Mouse (Mus musculus): ENCODE data around the gene Abcc1. TPM values are rescaled to one million over a fixed set of nuclear protein-coding genes. Genes with fewer than 3 reads are reported as not detected.

The Abcc1 gene
- polyA plus RNA-seq, 1 experiment from 2014 or later = 11.9 TPM

- H3K4me3 ChIP-seq (ENCODE audit: low read length) = no peak overlapping the region
- no peak overlapping the region for H3K27ac ChIP-seq (ENCODE audit: low read length)
- no peaks in the 10 kb centered on the region for H3K4me1 ChIP-seq (ENCODE audit: insufficient read depth, low read length)
- ATAC-seq (ENCODE audit: low FRiP score, low TSS enrichment) = no peak
- no peak overlapping the region for H3K4me2 ChIP-seq (replicated peaks; ENCODE audit: low read depth, low read length)
- H3K9me3 ChIP-seq (ENCODE audit: low read length) = no peaks in the 10 kb centered on the region
- H3K27me3 ChIP-seq (ENCODE audit: insufficient read depth, low read length) = no peaks in the 10 kb centered on the region
- WGBS = 65% methylated on average over 5 of the region's 5 CpGs
- H3K9ac ChIP-seq (replicated peaks; ENCODE audit: low read length) = no peak overlapping the region
- no peaks in the 10 kb centered on the region for H3K36me3 ChIP-seq (ENCODE audit: insufficient read depth, low read length)
Observed at GRCm38 (mm10) chr16:14352663-14353062, 8.7 kb upstream of the Abcc1 start.

GRCm38 (mm10) chr16:14357859-14358258, 3.5 kb upstream of the Abcc1 start:
- Histone ChIP-seq H3K4me3 (ENCODE audit: low read length) (no peak overlapping the region), H3K4me1 (ENCODE audit: insufficient read depth, low read length) (peaks cover 16% of the 10 kb centered on the region), H3K27ac (ENCODE audit: low read length) (0 out of 2 replicates have a peak overlapping the region, but pooled peaks have one; percentile 15), H3K9me3 (ENCODE audit: low read length) (no peaks in the 10 kb centered on the region), H3K27me3 (ENCODE audit: insufficient read depth, low read length) (no peaks in the 10 kb centered on the region), H3K4me2 (replicated peaks; ENCODE audit: low read depth, low read length) (no peak overlapping the region), H3K36me3 (ENCODE audit: insufficient read depth, low read length) (no peaks in the 10 kb centered on the region), H3K9ac (replicated peaks; ENCODE audit: low read length) (no peak overlapping the region)
- no peak for ATAC-seq (ENCODE audit: low FRiP score, low TSS enrichment)
- 70% methylated on average over 2 of the region's 2 CpGs for WGBS

GRCm38 (mm10) chr16:14358531-14358930, 2.8 kb upstream of the Abcc1 start:
- no peak overlapping the region for H3K4me3 ChIP-seq (ENCODE audit: low read length)
- no peak for ATAC-seq (ENCODE audit: low FRiP score, low TSS enrichment)
- H3K27me3 ChIP-seq (ENCODE audit: insufficient read depth, low read length) = no peaks in the 10 kb centered on the region
- H3K36me3 ChIP-seq (ENCODE audit: insufficient read depth, low read length) = no peaks in the 10 kb centered on the region
- H3K9ac ChIP-seq (replicated peaks; ENCODE audit: low read length) = no peak overlapping the region
- H3K4me2 ChIP-seq (replicated peaks; ENCODE audit: low read depth, low read length) = no peak overlapping the region
- WGBS = 64% methylated on average over 1 of the region's 1 CpGs
- H3K4me1 ChIP-seq (ENCODE audit: insufficient read depth, low read length) = peaks cover 16% of the 10 kb centered on the region
- H3K9me3 ChIP-seq (ENCODE audit: low read length) = no peaks in the 10 kb centered on the region
- H3K27ac ChIP-seq (ENCODE audit: low read length) = no peak overlapping the region

- peak; percentile 50 for ATAC-seq (ENCODE audit: low FRiP score, low TSS enrichment)
- no peaks in the 10 kb centered on the region for H3K9me3 ChIP-seq (ENCODE audit: low read length)
- peak overlapping the region; percentile 85 for H3K9ac ChIP-seq (replicated peaks; ENCODE audit: low read length)
- peak overlapping the region; percentile 58 for H3K27ac ChIP-seq (ENCODE audit: low read length)
- WGBS = 1% methylated on average over 7 of the region's 7 CpGs
- peak overlapping the region; percentile 93 for H3K4me2 ChIP-seq (replicated peaks; ENCODE audit: low read depth, low read length)
- H3K4me3 ChIP-seq (ENCODE audit: low read length) = peak overlapping the region; percentile 81
- H3K27me3 ChIP-seq (ENCODE audit: insufficient read depth, low read length) = no peaks in the 10 kb centered on the region
- peaks cover 16% of the 10 kb centered on the region for H3K4me1 ChIP-seq (ENCODE audit: insufficient read depth, low read length)
- H3K36me3 ChIP-seq (ENCODE audit: insufficient read depth, low read length) = no peaks in the 10 kb centered on the region
Observed at GRCm38 (mm10) chr16:14360931-14361330, 427 bp upstream of the Abcc1 start.

GRCm38 (mm10) chr16:14362099-14362820, 902 bp downstream of the Abcc1 start:
- no peaks in the 10 kb centered on the region for H3K27me3 ChIP-seq (ENCODE audit: insufficient read depth, low read length)
- H3K27ac ChIP-seq (ENCODE audit: low read length) = no peak overlapping the region
- WGBS = 35% methylated on average over 7 of the region's 7 CpGs
- peaks cover 16% of the 10 kb centered on the region for H3K4me1 ChIP-seq (ENCODE audit: insufficient read depth, low read length)
- H3K9me3 ChIP-seq (ENCODE audit: low read length) = no peaks in the 10 kb centered on the region
- H3K36me3 ChIP-seq (ENCODE audit: insufficient read depth, low read length) = no peaks in the 10 kb centered on the region
- peak overlapping the region; percentile 81 for H3K4me3 ChIP-seq (ENCODE audit: low read length)
- peak overlapping the region; percentile 85 for H3K9ac ChIP-seq (replicated peaks; ENCODE audit: low read length)
- ATAC-seq (ENCODE audit: low FRiP score, low TSS enrichment) = no peak
- peak overlapping the region; percentile 93 for H3K4me2 ChIP-seq (replicated peaks; ENCODE audit: low read depth, low read length)

- Histone ChIP-seq H3K4me1 (ENCODE audit: insufficient read depth, low read length) (peaks cover 16% of the 10 kb centered on the region), H3K9me3 (ENCODE audit: low read length) (no peaks in the 10 kb centered on the region), H3K36me3 (ENCODE audit: insufficient read depth, low read length) (no peaks in the 10 kb centered on the region), H3K4me2 (replicated peaks; ENCODE audit: low read depth, low read length) (no peak overlapping the region), H3K27me3 (ENCODE audit: insufficient read depth, low read length) (no peaks in the 10 kb centered on the region), H3K4me3 (ENCODE audit: low read length) (no peak overlapping the region), H3K9ac (replicated peaks; ENCODE audit: low read length) (no peak overlapping the region), H3K27ac (ENCODE audit: low read length) (no peak overlapping the region)
- WGBS = 95% methylated on average over 3 of the region's 3 CpGs
- no peak for ATAC-seq (ENCODE audit: low FRiP score, low TSS enrichment)
Observed at GRCm38 (mm10) chr16:14363496-14363895, 2.1 kb downstream of the Abcc1 start.

- H3K27ac ChIP-seq (ENCODE audit: low read length) = no peak overlapping the region
- H3K4me3 ChIP-seq (ENCODE audit: low read length) = no peak overlapping the region
- no peaks in the 10 kb centered on the region for H3K36me3 ChIP-seq (ENCODE audit: insufficient read depth, low read length)
- no peak overlapping the region for H3K4me2 ChIP-seq (replicated peaks; ENCODE audit: low read depth, low read length)
- no peaks in the 10 kb centered on the region for H3K9me3 ChIP-seq (ENCODE audit: low read length)
- H3K27me3 ChIP-seq (ENCODE audit: insufficient read depth, low read length) = no peaks in the 10 kb centered on the region
- WGBS = 91% methylated on average over 6 of the region's 6 CpGs
- no peak for ATAC-seq (ENCODE audit: low FRiP score, low TSS enrichment)
- no peak overlapping the region for H3K9ac ChIP-seq (replicated peaks; ENCODE audit: low read length)
- H3K4me1 ChIP-seq (ENCODE audit: insufficient read depth, low read length) = peaks cover 16% of the 10 kb centered on the region
Observed at GRCm38 (mm10) chr16:14364066-14364465, 2.7 kb downstream of the Abcc1 start.

- ATAC-seq (ENCODE audit: low FRiP score, low TSS enrichment) = no peak
- Histone ChIP-seq H3K36me3 (ENCODE audit: insufficient read depth, low read length) (no peaks in the 10 kb centered on the region), H3K4me3 (ENCODE audit: low read length) (no peak overlapping the region), H3K27ac (ENCODE audit: low read length) (no peak overlapping the region), H3K9ac (replicated peaks; ENCODE audit: low read length) (no peak overlapping the region), H3K4me1 (ENCODE audit: insufficient read depth, low read length) (peaks cover 19% of the 10 kb centered on the region), H3K9me3 (ENCODE audit: low read length) (no peaks in the 10 kb centered on the region), H3K4me2 (replicated peaks; ENCODE audit: low read depth, low read length) (no peak overlapping the region), H3K27me3 (ENCODE audit: insufficient read depth, low read length) (no peaks in the 10 kb centered on the region)
- 59% methylated on average over 4 of the region's 4 CpGs for WGBS
Observed at GRCm38 (mm10) chr16:14365457-14365856, 4.1 kb downstream of the Abcc1 start.

GRCm38 (mm10) chr16:14366017-14366416, 4.7 kb downstream of the Abcc1 start:
- WGBS = 100% methylated on average over 1 of the region's 1 CpGs
- no peak for ATAC-seq (ENCODE audit: low FRiP score, low TSS enrichment)
- Histone ChIP-seq H3K9ac (replicated peaks; ENCODE audit: low read length) (no peak overlapping the region), H3K4me1 (ENCODE audit: insufficient read depth, low read length) (peaks cover 14% of the 10 kb centered on the region), H3K9me3 (ENCODE audit: low read length) (no peaks in the 10 kb centered on the region), H3K4me3 (ENCODE audit: low read length) (no peak overlapping the region), H3K27me3 (ENCODE audit: insufficient read depth, low read length) (no peaks in the 10 kb centered on the region), H3K27ac (ENCODE audit: low read length) (no peak overlapping the region), H3K4me2 (replicated peaks; ENCODE audit: low read depth, low read length) (no peak overlapping the region), H3K36me3 (ENCODE audit: insufficient read depth, low read length) (no peaks in the 10 kb centered on the region)

- no peak overlapping the region for H3K9ac ChIP-seq (replicated peaks; ENCODE audit: low read length)
- no peaks in the 10 kb centered on the region for H3K36me3 ChIP-seq (ENCODE audit: insufficient read depth, low read length)
- no peaks in the 10 kb centered on the region for H3K9me3 ChIP-seq (ENCODE audit: low read length)
- H3K4me2 ChIP-seq (replicated peaks; ENCODE audit: low read depth, low read length) = no peak overlapping the region
- H3K27ac ChIP-seq (ENCODE audit: low read length) = peak overlapping the region; percentile 71; the same call in 1 of the 2 replicates
- H3K27me3 ChIP-seq (ENCODE audit: insufficient read depth, low read length) = no peaks in the 10 kb centered on the region
- no peak; the same call in 1 of the 2 replicates for ATAC-seq (ENCODE audit: low FRiP score, low TSS enrichment)
- H3K4me1 ChIP-seq (ENCODE audit: insufficient read depth, low read length) = peaks cover 17% of the 10 kb centered on the region
- no peak overlapping the region for H3K4me3 ChIP-seq (ENCODE audit: low read length)
- WGBS = 82% methylated on average over 1 of the region's 1 CpGs
Observed at GRCm38 (mm10) chr16:14371367-14371766, 10.0 kb downstream of the Abcc1 start.

Data from kidney, embryonic 16.5 days (tissue).